Mouse (Mus musculus) midbrain, embryonic 10.5 days (tissue): Measurements from ENCODE around the gene Actr10. TPM values are rescaled to one million over a fixed set of nuclear protein-coding genes. Genes with fewer than 3 reads are reported as not detected.

Experiments used
- DNase-seq: peaks from one replicate; pipeline ENCODE4 v3.0.0-alpha.2; 2017; ENCODE audit warnings: low spot score
- H3K27ac ChIP-seq: fragments of 300-500 bp; sonication (generic); replicated peaks from 2 replicates; pipeline ENCODE4 v1.5.1; 2016; ENCODE audit warnings: mild to moderate bottlenecking
- H3K27me3 ChIP-seq: fragments of 300-500 bp; sonication (generic); 2 replicates; pipeline ENCODE4 v1.6.1; 2016; ENCODE audit warnings: low read depth, mild to moderate bottlenecking; ENCODE audit not compliant: poor library complexity, severe bottlenecking
- H3K36me3 ChIP-seq: fragments of 300-500 bp; sonication (generic); 2 replicates; pipeline ENCODE4 v1.6.1; 2016; ENCODE audit warnings: mild to moderate bottlenecking, moderate library complexity
- H3K4me1 ChIP-seq: fragments of 300-500 bp; sonication (generic); 2 replicates; pipeline ENCODE4 v1.6.1; 2016
- H3K4me3 ChIP-seq: fragments of 300-500 bp; sonication (generic); 2 replicates; pipeline ENCODE4 v1.5.1; 2016; ENCODE audit warnings: mild to moderate bottlenecking, moderate library complexity
- H3K9me3 ChIP-seq: fragments of 300-500 bp; sonication (generic); replicated peaks from 2 replicates; pipeline ENCODE4 v1.6.1; 2016; ENCODE audit warnings: mild to moderate bottlenecking
- WGBS: fragments of 180-500 bp; shearing (Covaris S2); methylation state at CpG from one replicate; pipeline ENCODE4 v1.1.7; 2016; 5-methylcytosine and 5-hydroxymethylcytosine counted together
- polyA plus RNA-seq: library from polyadenylated mRNA; unstranded; fragments of >200 nt; fragmentation: Nextera tagmentation; extraction: Ambion mirVana; gene quantifications from 2 replicates; pipeline ENCODE4 v1.2.1, GENCODE M21; 2016

Gene Actr10
- polyA plus RNA-seq, 1 experiment from 2014 or later: 225 TPM

DNA sequence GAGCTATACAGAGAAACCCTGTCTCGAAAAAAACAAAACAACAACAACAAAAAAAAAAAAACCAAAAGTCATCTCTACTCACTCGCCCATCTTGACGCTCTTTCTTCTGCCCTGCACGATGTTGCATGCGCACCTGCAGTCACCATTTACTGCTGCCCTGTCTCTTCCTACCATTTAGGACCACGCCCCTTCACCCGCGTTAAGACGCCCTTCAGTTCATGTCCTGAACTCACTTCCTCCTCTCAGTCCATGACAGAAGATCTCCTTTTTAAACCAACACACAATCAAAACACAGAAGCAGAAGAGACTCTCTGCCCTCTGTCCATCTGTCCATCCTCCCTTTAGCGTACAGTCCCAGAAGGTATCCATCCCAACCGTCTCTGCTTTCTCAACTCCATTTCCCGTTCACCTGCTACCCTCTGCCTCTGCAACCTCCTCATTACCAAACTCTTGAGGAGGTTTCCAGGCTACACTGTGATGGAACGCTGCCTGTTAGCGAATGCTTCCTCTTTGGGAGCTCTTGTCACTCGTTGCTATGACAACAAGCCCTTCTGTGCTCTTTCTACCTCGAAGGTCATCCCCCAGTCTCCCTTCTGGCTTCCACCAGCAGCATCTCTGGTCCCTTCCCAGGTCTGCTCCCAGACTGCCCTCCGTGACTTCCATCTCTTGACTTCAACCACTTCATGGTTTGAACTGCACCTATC lies 25.8 kb upstream of the Actr10 start:
- DNase-seq: peak; percentile 22
- WGBS: 68% methylated on average over 17 of the region's 17 CpGs
- H3K36me3 ChIP-seq: no peaks in the 10 kb centered on the region

GRCm38 (mm10) chr12:70913429-70913828 lies 24.2 kb upstream of the Actr10 start:
- Histone ChIP-seq H3K36me3 (no peaks in the 10 kb centered on the region), H3K27ac (no peak overlapping the region), H3K4me3 (no peak overlapping the region), H3K9me3 (no peaks in the 10 kb centered on the region), H3K27me3 (0 out of 2 replicates have a peak, but pooled peaks cover 3% of the 10 kb centered on the region), H3K4me1 (peaks cover 16% of the 10 kb centered on the region)
- 59% methylated on average over 3 of the region's 3 CpGs for WGBS
- peak; percentile 43 for DNase-seq

More for the DNA sequence above, 25.8 kb upstream of the Actr10 start:
- Histone ChIP-seq H3K27me3 (0 out of 2 replicates have a peak, but pooled peaks cover 3% of the 10 kb centered on the region), H3K27ac (no peak overlapping the region; the same call in 1 of the 2 replicates), H3K9me3 (no peaks in the 10 kb centered on the region), H3K4me1 (peaks cover 16% of the 10 kb centered on the region), H3K4me3 (no peak overlapping the region)

DNA sequence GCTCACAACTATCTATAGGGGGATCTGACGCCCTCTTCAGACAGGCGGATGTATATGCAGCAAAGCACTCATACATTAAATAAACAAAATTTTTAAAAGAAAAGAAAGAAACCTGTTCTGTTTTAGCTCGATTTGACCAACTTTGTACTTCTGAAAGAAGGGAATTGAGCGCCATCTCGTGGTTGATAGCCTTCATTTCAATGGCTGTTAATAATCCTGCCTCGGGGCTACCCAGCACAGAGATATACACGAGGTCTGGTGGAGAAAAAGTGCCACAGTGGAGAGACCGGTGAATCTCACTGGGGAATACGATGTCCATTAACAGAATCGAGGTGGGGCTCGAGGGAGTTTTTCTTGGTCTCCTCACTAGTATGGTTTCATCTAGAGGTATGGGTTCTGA lies 23.3 kb upstream of the Actr10 start:
- Histone ChIP-seq H3K9me3 (no peaks in the 10 kb centered on the region), H3K36me3 (no peaks in the 10 kb centered on the region), H3K4me1 (peaks cover 16% of the 10 kb centered on the region), H3K27ac (no peak overlapping the region), H3K27me3 (0 out of 2 replicates have a peak, but pooled peaks cover 3% of the 10 kb centered on the region), H3K4me3 (no peak overlapping the region)
- DNase-seq: peak; percentile 35
- WGBS: 62% methylated on average over 11 of the region's 11 CpGs

DNA sequence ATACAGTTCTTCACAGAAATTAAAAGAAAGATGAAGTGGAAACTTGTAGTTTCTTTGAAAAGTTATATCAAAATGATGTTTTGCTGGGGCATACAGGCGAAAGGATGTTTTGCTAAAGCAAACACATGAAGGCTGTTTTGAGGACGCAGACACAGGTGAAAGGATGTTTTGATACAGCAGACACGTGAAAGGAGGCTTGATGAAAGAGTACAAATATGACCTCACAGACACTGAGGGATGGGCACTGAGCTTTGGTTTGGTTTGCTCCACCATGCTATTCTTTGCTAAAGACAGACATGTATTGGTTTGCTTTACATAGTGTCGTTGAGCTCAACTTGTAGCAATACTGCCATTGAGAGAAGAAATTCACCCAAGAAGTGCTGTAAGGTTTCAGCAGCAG lies 7.9 kb upstream of the Actr10 start:
- no peak for DNase-seq
- Histone ChIP-seq H3K4me3 (no peak overlapping the region), H3K4me1 (no peaks in the 10 kb centered on the region), H3K36me3 (no peaks in the 10 kb centered on the region), H3K27me3 (no peaks in the 10 kb centered on the region), H3K9me3 (0 out of 2 replicates have a peak, but pooled peaks cover 2% of the 10 kb centered on the region), H3K27ac (no peak overlapping the region)
- WGBS: 89% methylated on average over 4 of the region's 4 CpGs

DNA sequence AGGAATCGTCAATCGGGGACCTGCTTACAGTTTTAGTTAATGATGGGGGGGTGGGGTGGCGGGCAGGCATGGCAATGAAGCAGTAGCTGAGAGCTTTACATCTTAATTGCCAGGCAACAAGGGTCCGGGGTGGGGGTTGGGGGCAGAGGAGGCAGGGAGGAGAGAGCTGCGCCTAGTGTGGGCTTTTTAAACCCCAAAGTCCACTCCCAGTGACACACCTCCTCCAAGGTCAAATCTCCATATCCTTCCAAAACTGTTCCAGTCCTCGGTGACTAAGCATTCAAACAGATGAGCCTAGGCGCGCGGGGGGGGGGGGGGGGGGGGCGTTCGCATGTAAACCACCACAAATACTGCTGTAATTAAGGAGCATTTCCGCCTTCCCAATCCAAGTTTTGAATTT lies 507 bp upstream of the Actr10 start:
- Histone ChIP-seq H3K4me1 (peaks cover 13% of the 10 kb centered on the region), H3K4me3 (peak overlapping the region; percentile 90), H3K27ac (peak overlapping the region; percentile 92), H3K9me3 (no peaks in the 10 kb centered on the region), H3K36me3 (peaks cover 15% of the 10 kb centered on the region), H3K27me3 (no peaks in the 10 kb centered on the region)
- no peak for DNase-seq
- WGBS: 41% methylated on average over 8 of the region's 12 CpGs

DNA sequence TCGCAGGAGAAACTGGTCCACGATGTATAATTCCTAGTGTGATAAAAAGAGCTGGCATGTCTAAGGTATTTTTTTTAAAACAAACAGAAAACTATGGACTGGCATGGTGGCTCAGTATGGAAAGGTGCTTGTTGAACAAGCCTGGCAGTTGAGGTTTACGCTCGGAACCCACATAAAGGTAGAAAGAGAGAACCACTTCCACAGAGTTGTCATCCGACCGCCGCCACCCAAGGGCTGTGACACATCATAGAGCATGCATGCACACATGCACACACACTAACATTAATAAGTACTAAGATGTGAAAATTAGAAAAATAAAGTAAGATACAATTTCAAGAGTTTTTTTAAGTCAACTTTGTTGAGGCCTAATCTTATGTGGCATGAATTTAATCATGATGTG lies 3.1 kb downstream of the Actr10 start:
- no peaks in the 10 kb centered on the region for H3K27me3 ChIP-seq
- 98% methylated on average over 7 of the region's 7 CpGs for WGBS
- peaks cover 50% of the 10 kb centered on the region for H3K36me3 ChIP-seq
- H3K9me3 ChIP-seq: no peaks in the 10 kb centered on the region
- no peak for DNase-seq
- H3K4me3 ChIP-seq: no peak overlapping the region
- no peak overlapping the region for H3K27ac ChIP-seq
- peaks cover 13% of the 10 kb centered on the region for H3K4me1 ChIP-seq

- 96% methylated on average over 5 of the region's 5 CpGs for WGBS
- H3K4me1 ChIP-seq: no peaks in the 10 kb centered on the region
- H3K36me3 ChIP-seq: peaks cover 80% of the 10 kb centered on the region
- H3K27ac ChIP-seq: no peak overlapping the region
- no peak overlapping the region for H3K4me3 ChIP-seq
- no peaks in the 10 kb centered on the region for H3K9me3 ChIP-seq
- no peak for DNase-seq
- H3K27me3 ChIP-seq: no peaks in the 10 kb centered on the region
These were observed 6.5 kb downstream of the Actr10 start for GRCm38 (mm10) chr12:70944181-70944580.

GRCm38 (mm10) chr12:70946585-70947256 lies 9.1 kb downstream of the Actr10 start:
- Histone ChIP-seq H3K4me1 (no peaks in the 10 kb centered on the region), H3K9me3 (no peaks in the 10 kb centered on the region), H3K27ac (no peak overlapping the region), H3K27me3 (no peaks in the 10 kb centered on the region), H3K4me3 (no peak overlapping the region), H3K36me3 (peaks cover 93% of the 10 kb centered on the region)
- WGBS: 95% methylated on average over 10 of the region's 10 CpGs
- DNase-seq: no peak

DNA sequence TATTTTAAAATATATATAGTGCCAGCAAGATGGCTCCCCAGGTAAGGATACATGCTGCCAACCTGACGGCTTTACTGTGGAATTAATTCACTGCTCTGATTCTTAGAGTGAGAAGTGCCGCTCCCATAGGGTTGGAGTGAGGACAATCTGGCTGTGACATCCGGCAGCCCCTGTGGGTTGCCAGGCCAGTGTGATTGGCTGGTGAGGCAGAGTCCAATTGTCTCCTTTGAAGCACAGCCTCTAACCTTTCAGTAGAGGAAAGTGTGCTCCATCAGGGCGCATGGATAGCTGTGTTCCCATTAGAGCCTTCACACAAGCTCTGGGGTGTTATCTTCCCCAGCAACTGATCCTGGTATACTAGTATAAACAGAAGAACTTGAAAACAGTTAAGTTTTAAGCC lies 21.0 kb downstream of the Actr10 start:
- Histone ChIP-seq H3K27me3 (no peaks in the 10 kb centered on the region), H3K4me3 (no peak overlapping the region), H3K4me1 (no peaks in the 10 kb centered on the region), H3K36me3 (peaks cover 95% of the 10 kb centered on the region), H3K9me3 (no peaks in the 10 kb centered on the region), H3K27ac (no peak overlapping the region)
- DNase-seq: no peak
- 90% methylated on average over 4 of the region's 4 CpGs for WGBS

DNA sequence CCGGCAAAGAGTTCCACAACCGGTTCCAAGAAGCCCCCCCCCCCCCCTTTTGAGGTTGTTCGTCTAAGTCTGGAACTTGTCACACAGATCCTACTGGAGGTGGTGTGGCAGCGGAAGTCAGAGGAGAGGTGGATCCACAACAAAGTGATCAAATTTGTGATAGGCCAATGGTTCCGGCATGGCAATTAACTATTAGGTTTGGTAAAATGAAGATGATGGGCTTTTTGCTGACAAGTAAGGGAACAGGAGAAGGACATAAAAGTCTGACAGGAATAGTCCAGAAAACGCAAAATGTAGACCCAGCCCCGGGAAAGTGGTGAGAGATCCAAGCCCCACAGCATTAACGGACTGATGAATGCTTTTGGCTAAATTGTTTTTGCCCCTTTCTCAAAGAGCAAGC lies 29.9 kb downstream of the Actr10 start:
- 58% methylated on average over 8 of the region's 8 CpGs for WGBS
- H3K36me3 ChIP-seq: peaks cover 17% of the 10 kb centered on the region
- no peaks in the 10 kb centered on the region for H3K27me3 ChIP-seq
- H3K4me3 ChIP-seq: peak overlapping the region; percentile 74
- no peaks in the 10 kb centered on the region for H3K9me3 ChIP-seq
- peaks cover 8% of the 10 kb centered on the region for H3K4me1 ChIP-seq
- peak overlapping the region; percentile 90 for H3K27ac ChIP-seq
- no peak for DNase-seq

- peak; percentile 83 for DNase-seq
- H3K4me1 ChIP-seq: peaks cover 8% of the 10 kb centered on the region
- 1% methylated on average over 35 of the region's 35 CpGs for WGBS
These were observed 30.6 kb downstream of the Actr10 start for GRCm38 (mm10) chr12:70968141-70968790.

GRCm38 (mm10) chr12:70968791-70969307 lies 31.2 kb downstream of the Actr10 start:
- under 1% methylated on average over 15 of the region's 15 CpGs for WGBS

More at GRCm38 (mm10) chr12:70968141-70968790, 30.6 kb downstream of the Actr10 start:
- peak overlapping the region; percentile 90 for H3K27ac ChIP-seq
- peak overlapping the region; percentile 74 for H3K4me3 ChIP-seq
- H3K36me3 ChIP-seq: peaks cover 12% of the 10 kb centered on the region
- no peaks in the 10 kb centered on the region for H3K9me3 ChIP-seq
- H3K27me3 ChIP-seq: no peaks in the 10 kb centered on the region

More at GRCm38 (mm10) chr12:70968791-70969307, 31.2 kb downstream of the Actr10 start:
- Histone ChIP-seq H3K36me3 (peaks cover 6% of the 10 kb centered on the region), H3K4me3 (peak overlapping the region; percentile 74), H3K9me3 (no peaks in the 10 kb centered on the region), H3K27ac (peak overlapping the region; percentile 90), H3K4me1 (peaks cover 8% of the 10 kb centered on the region), H3K27me3 (no peaks in the 10 kb centered on the region)
- peak; percentile 85 for DNase-seq
